8 mouse cellular contexts compared by ENCODE assay signal in genomic region chr19:29826686-29827085, GRCm38 (mm10). TPM values are rescaled to one million over a fixed set of nuclear protein-coding genes. Genes with fewer than 3 reads are reported as not detected.
DNase-seq lines count a peak whose midpoint lies in the region; ATAC-seq and TF ChIP-seq lines count a peak whose summit lies in the region.

No protein-coding gene starts in this region.

- WGBS in heart, adult 2 months: 49% methylated on average over 1 of the region's 1 CpGs
- WGBS in heart, embryonic 10.5 days: 75% methylated on average over 1 of the region's 1 CpGs
- 91% methylated on average over 1 of the region's 1 CpGs for WGBS in embryonic facial prominence, embryonic 11.5 days
- WGBS in kidney, embryonic 14.5 days: 77% methylated on average over 1 of the region's 1 CpGs

- no peak overlapping the region for H3K9ac ChIP-seq in heart, adult 2 months (ENCODE audit: low read depth, low read length)
- H3K9ac ChIP-seq in ES-Bruce4 (ENCODE audit: low read depth, poor library complexity, severe bottlenecking): no peak overlapping the region
- H3K9ac ChIP-seq in embryonic facial prominence, embryonic 11.5 days (replicated peaks; ENCODE audit: low read length): no peak overlapping the region
- no peak overlapping the region for H3K9ac ChIP-seq in kidney, embryonic 14.5 days (ENCODE audit: low read depth, low read length)

- no peak overlapping the region for H3K4me2 ChIP-seq in embryonic facial prominence, embryonic 11.5 days (ENCODE audit: low read depth, low read length)
- no peak overlapping the region for H3K4me2 ChIP-seq in kidney, embryonic 14.5 days (replicated peaks; ENCODE audit: low read depth, low read length)

- no peak overlapping the region for H3K4me3 ChIP-seq in heart, adult 2 months
- no peak overlapping the region for H3K4me3 ChIP-seq in heart, embryonic 10.5 days
- no peak overlapping the region for H3K4me3 ChIP-seq in ES-Bruce4 (ENCODE audit: low read depth, low read length)
- no peak overlapping the region for H3K4me3 ChIP-seq in embryonic facial prominence, embryonic 11.5 days (ENCODE audit: low read depth, low read length)
- no peak overlapping the region for H3K4me3 ChIP-seq in kidney, embryonic 14.5 days (ENCODE audit: low read length)

- intact Hi-C loops in heart, adult 2 months (cut with DNase I): loop anchor here (10.0 kb wide), 1 partner anchor 118 kb away; no protein-coding TSS in a partner anchor

- H3K79me2 ChIP-seq in heart, adult 2 months (replicated peaks; ENCODE audit: control insufficient read depth, insufficient read depth, low read length): no peaks in the 10 kb centered on the region

- H3K36me3 ChIP-seq in heart, adult 2 months (ENCODE audit: control insufficient read depth, insufficient read depth, low read length): no peaks in the 10 kb centered on the region
- H3K36me3 ChIP-seq in heart, embryonic 10.5 days: no peaks in the 10 kb centered on the region
- H3K36me3 ChIP-seq in ES-Bruce4 (ENCODE audit: control insufficient read depth, insufficient read depth, low read length, poor library complexity, severe bottlenecking): no peaks in the 10 kb centered on the region
- no peaks in the 10 kb centered on the region for H3K36me3 ChIP-seq in embryonic facial prominence, embryonic 11.5 days (replicated peaks; ENCODE audit: control insufficient read depth, insufficient read depth, low read depth, low read length)
- no peaks in the 10 kb centered on the region for H3K36me3 ChIP-seq in kidney, embryonic 14.5 days (ENCODE audit: control insufficient read depth, insufficient read depth, low read length)

- no peak for ATAC-seq in embryonic facial prominence, embryonic 11.5 days (replicated peaks; ENCODE audit: insufficient number of reproducible peaks, low FRiP score, low TSS enrichment, low read depth)
- peak; percentile 92 for ATAC-seq in kidney, embryonic 14.5 days (ENCODE audit: low FRiP score, low TSS enrichment)
- ATAC-seq in megakaryocyte progenitor cell, adult 5-6 weeks (replicated peaks; ENCODE audit: poor library complexity): peak; percentile 67

- H3K27me3 ChIP-seq in heart, adult 2 months (ENCODE audit: control insufficient read depth, insufficient read depth, low read length): no peaks in the 10 kb centered on the region
- no peaks in the 10 kb centered on the region for H3K27me3 ChIP-seq in heart, embryonic 10.5 days (ENCODE audit: insufficient read depth, poor library complexity, severe bottlenecking)
- H3K27me3 ChIP-seq in ES-Bruce4 (ENCODE audit: control insufficient read depth, insufficient read depth, low read length, poor library complexity, severe bottlenecking): no peaks in the 10 kb centered on the region
- H3K27me3 ChIP-seq in embryonic facial prominence, embryonic 11.5 days (ENCODE audit: control insufficient read depth, insufficient read depth, low read length): no peaks in the 10 kb centered on the region
- no peaks in the 10 kb centered on the region for H3K27me3 ChIP-seq in kidney, embryonic 14.5 days (ENCODE audit: control insufficient read depth, insufficient read depth, low read length)

- peak; percentile 69 for TF ChIP-seq CTCF in heart, adult 2 months (IDR thresholded peaks at IDR 0.05)
- peak; percentile 55 for TF ChIP-seq CTCF in ES-Bruce4 (IDR thresholded peaks at IDR 0.05; ENCODE audit: low read depth, low read length)

- no peaks in the 10 kb centered on the region for H3K9me3 ChIP-seq in heart, embryonic 10.5 days
- H3K9me3 ChIP-seq in ES-Bruce4 (replicated peaks; ENCODE audit: control insufficient read depth, insufficient read depth, low read length, poor library complexity, severe bottlenecking): no peaks in the 10 kb centered on the region
- H3K9me3 ChIP-seq in embryonic facial prominence, embryonic 11.5 days (replicated peaks; ENCODE audit: control insufficient read depth, low read length): no peaks in the 10 kb centered on the region
- no peaks in the 10 kb centered on the region for H3K9me3 ChIP-seq in kidney, embryonic 14.5 days (ENCODE audit: control insufficient read depth, low read length)

- no peak for TF ChIP-seq EP300 in heart, adult 2 months (IDR thresholded peaks at IDR 0.05; ENCODE audit: insufficient read depth, low read depth, low read length)
- TF ChIP-seq EP300 in ES-Bruce4 (IDR thresholded peaks at IDR 0.05; ENCODE audit: insufficient read depth, low read depth, low read length): no peak

- TF ChIP-seq POLR2A in heart, adult 2 months (IDR thresholded peaks at IDR 0.05; ENCODE audit: insufficient read depth, low read depth, low read length): no peak
- TF ChIP-seq POLR2A in ES-Bruce4 (IDR thresholded peaks at IDR 0.05; ENCODE audit: insufficient read depth, low read length): no peak

- peak; percentile 11 to 35 for DNase-seq in heart, adult 2 months
- no peak for DNase-seq in heart, embryonic 10.5 days (ENCODE audit: low spot score)
- DNase-seq in embryonic facial prominence, embryonic 11.5 days (ENCODE audit: low spot score): peak; percentile 22
- DNase-seq in frontal cortex, postnatal 14 days (ENCODE audit: low spot score in 2 of 2): no peak
- DNase-seq in cerebellum, adult 9-10 months: no peak

- no peaks in the 10 kb centered on the region for H3K4me1 ChIP-seq in heart, adult 2 months (ENCODE audit: control insufficient read depth, insufficient read depth, low read length)
- H3K4me1 ChIP-seq in heart, embryonic 10.5 days: no peaks in the 10 kb centered on the region
- no peaks in the 10 kb centered on the region for H3K4me1 ChIP-seq in ES-Bruce4 (ENCODE audit: control insufficient read depth, insufficient read depth, low read length)
- no peaks in the 10 kb centered on the region for H3K4me1 ChIP-seq in embryonic facial prominence, embryonic 11.5 days (ENCODE audit: control insufficient read depth, insufficient read depth, low read length)
- H3K4me1 ChIP-seq in kidney, embryonic 14.5 days (ENCODE audit: control insufficient read depth, insufficient read depth, low read length): no peaks in the 10 kb centered on the region

- no peak overlapping the region for H3K27ac ChIP-seq in heart, adult 2 months
- H3K27ac ChIP-seq in heart, embryonic 10.5 days: no peak overlapping the region
- H3K27ac ChIP-seq in ES-Bruce4 (ENCODE audit: insufficient read depth, low read length): no peak overlapping the region
- H3K27ac ChIP-seq in embryonic facial prominence, embryonic 11.5 days (replicated peaks; ENCODE audit: low read depth, low read length): no peak overlapping the region
- no peak overlapping the region for H3K27ac ChIP-seq in kidney, embryonic 14.5 days (ENCODE audit: low read depth, low read length)

RNA-seq across cellular contexts. Expression of gene Ranbp6, which starts 13.9 kb away (rescaled TPM):
- 10 to 100 TPM; 13.4 to 14.2 TPM for total RNA-seq in heart, adult 2 months (2021)
- polyA plus RNA-seq in heart, adult 2 months (2012; rRNA removed): 2.8 and 7.9 TPM in 2 replicates
- polyA plus RNA-seq in heart, embryonic 10.5 days (2016; fragmentation: Nextera tagmentation; extraction: Ambion mirVana): 16.2 and 19.7 TPM in 2 replicates
- 7.5 and 9.9 TPM in 2 replicates for polyA plus RNA-seq in ES-Bruce4 (2011; ENCODE audit: insufficient read depth, insufficient read length, low read depth, missing spikeins)
- 33.4 and 37.3 TPM in 2 replicates for polyA plus RNA-seq in embryonic facial prominence, embryonic 11.5 days (2014; fragmentation: Nextera tagmentation; extraction: Ambion mirVana)
- polyA plus RNA-seq in kidney, embryonic 14.5 days (2014; fragmentation: Nextera tagmentation; extraction: Ambion mirVana): 10.2 and 22.4 TPM in 2 replicates
- 10.9 and 11.7 TPM in 2 replicates for total RNA-seq in megakaryocyte progenitor cell, adult 5-6 weeks (2015)
- 18.8 and 23.4 TPM in 2 replicates for total RNA-seq in megakaryocyte progenitor cell, adult 5-6 weeks (2017)

RNA-seq across cellular contexts. Expression of gene 9930021J03Rik, which starts 20.9 kb away (rescaled TPM):
- total RNA-seq in heart, adult 2 months (2021): 10 to 100 TPM; 11.8 to 12.9 TPM
- 5.7 and 12.2 TPM in 2 replicates for polyA plus RNA-seq in heart, adult 2 months (2012; rRNA removed)
- 2.9 and 4.2 TPM in 2 replicates for polyA plus RNA-seq in heart, embryonic 10.5 days (2016; fragmentation: Nextera tagmentation; extraction: Ambion mirVana)
- polyA plus RNA-seq in ES-Bruce4 (2011; ENCODE audit: insufficient read depth, insufficient read length, low read depth, missing spikeins): 33.7 and 33.8 TPM in 2 replicates
- polyA plus RNA-seq in embryonic facial prominence, embryonic 11.5 days (2014; fragmentation: Nextera tagmentation; extraction: Ambion mirVana): 8.5 and 9.4 TPM in 2 replicates
- polyA plus RNA-seq in kidney, embryonic 14.5 days (2014; fragmentation: Nextera tagmentation; extraction: Ambion mirVana): 10.5 and 11.5 TPM in 2 replicates
- total RNA-seq in megakaryocyte progenitor cell, adult 5-6 weeks (2015): 34.2 and 45.2 TPM in 2 replicates
- total RNA-seq in megakaryocyte progenitor cell, adult 5-6 weeks (2017): 12.2 and 13.1 TPM in 2 replicates

Comparison
In these comparisons a context has a peak if more than half of its experiments do, and no peak if none do; other contexts are left out.
1. DNase-seq: peak in heart, adult 2 months (2 of 2) and embryonic facial prominence, embryonic 11.5 days (single experiment); none in heart, embryonic 10.5 days (single experiment), frontal cortex, postnatal 14 days (0 of 2) and cerebellum, adult 9-10 months (single experiment).